Mouse (Mus musculus) heart, embryonic 15.5 days (tissue): ENCODE data around the gene Spata31d1a. TPM values are rescaled to one million over a fixed set of nuclear protein-coding genes. Genes with fewer than 3 reads are reported as not detected.

Experiments
- ATAC-seq: fragments of 200-750 bp; cut with Nextera tagmentation; replicated peaks from 2 replicates; pipeline ENCODE4 v1.8.0; 2017; ENCODE audit warnings: low read depth, moderate TSS enrichment; ENCODE audit not compliant: insufficient number of reproducible peaks, insufficient read depth, low FRiP score
- H3K27ac ChIP-seq: fragments of 300-500 bp; sonication (generic); 2 replicates; pipeline ENCODE4 v1.5.1; 2015; ENCODE audit warnings: mild to moderate bottlenecking, inconsistent platforms
- H3K27me3 ChIP-seq: fragments of 300-500 bp; sonication (generic); 2 replicates; pipeline ENCODE4 v1.6.1; 2015; ENCODE audit warnings: inconsistent platforms
- H3K36me3 ChIP-seq: fragments of 300-500 bp; sonication (generic); 2 replicates; pipeline ENCODE4 v1.6.1; 2015; ENCODE audit warnings: mild to moderate bottlenecking, inconsistent platforms
- H3K4me1 ChIP-seq: fragments of 300-500 bp; sonication (generic); replicated peaks from 2 replicates; pipeline ENCODE4 v1.6.1; 2015; ENCODE audit warnings: inconsistent platforms
- H3K4me2 ChIP-seq: fragments of 300-500 bp; sonication (generic); 2 replicates; pipeline ENCODE4 v1.6.1; 2015; ENCODE audit warnings: inconsistent platforms, mild to moderate bottlenecking, moderate library complexity
- H3K4me3 ChIP-seq: fragments of 300-500 bp; sonication (generic); 2 replicates; pipeline ENCODE4 v1.5.1; 2015; ENCODE audit warnings: mild to moderate bottlenecking, inconsistent platforms
- H3K9ac ChIP-seq: fragments of 300-500 bp; sonication (generic); 2 replicates; pipeline ENCODE4 v1.6.1; 2015; ENCODE audit warnings: mild to moderate bottlenecking, inconsistent platforms
- H3K9me3 ChIP-seq: fragments of 300-500 bp; sonication (generic); replicated peaks from 2 replicates; pipeline ENCODE4 v1.6.1; 2016; ENCODE audit warnings: inconsistent platforms
- WGBS: fragments of 180-500 bp; shearing (Covaris S2); methylation state at CpG from one replicate; pipeline ENCODE4 v1.1.7; 2015; ENCODE audit warnings: mixed read lengths; 5-methylcytosine and 5-hydroxymethylcytosine counted together
- polyA plus RNA-seq: library from polyadenylated mRNA; unstranded; fragments of >200 nt; fragmentation: Nextera tagmentation; extraction: Ambion mirVana; gene quantifications from 2 replicates; pipeline ENCODE4 v1.2.1, GENCODE M21; 2015

Gene Spata31d1a
- polyA plus RNA-seq, 1 experiment from 2014 or later: 0.03 TPM

GRCm38 (mm10) chr13:59679306-59679705 lies 30.8 kb downstream of the Spata31d1a start:
- no peaks in the 10 kb centered on the region for H3K9me3 ChIP-seq
- peaks cover 1% of the 10 kb centered on the region for H3K4me1 ChIP-seq
- H3K36me3 ChIP-seq: no peaks in the 10 kb centered on the region
- H3K9ac ChIP-seq: no peak overlapping the region
- no peak overlapping the region for H3K27ac ChIP-seq
- H3K4me2 ChIP-seq: no peak overlapping the region
- WGBS: 36% methylated on average over 4 of the region's 4 CpGs
- no peak for ATAC-seq
- no peak overlapping the region for H3K4me3 ChIP-seq
- no peaks in the 10 kb centered on the region; the same call in 1 of the 2 replicates for H3K27me3 ChIP-seq

- Histone ChIP-seq H3K27ac (no peak overlapping the region), H3K36me3 (no peaks in the 10 kb centered on the region), H3K4me2 (no peak overlapping the region), H3K27me3 (no peaks in the 10 kb centered on the region; the same call in 1 of the 2 replicates), H3K4me3 (no peak overlapping the region), H3K9ac (no peak overlapping the region), H3K4me1 (peaks cover 4% of the 10 kb centered on the region; the same call in 1 of the 2 replicates), H3K9me3 (no peaks in the 10 kb centered on the region)
- WGBS: 70% methylated on average over 12 of the region's 12 CpGs
- no peak for ATAC-seq
Observed at GRCm38 (mm10) chr13:59676316-59677229, 33.6 kb downstream of the Spata31d1a start.

- no peaks in the 10 kb centered on the region for H3K27me3 ChIP-seq
- peaks cover 4% of the 10 kb centered on the region; the same call in 1 of the 2 replicates for H3K4me1 ChIP-seq
- peak within 1 kb of the TSS; percentile 71 for H3K4me3 ChIP-seq
- peak; percentile 88 for ATAC-seq
- H3K9me3 ChIP-seq: no peaks in the 10 kb centered on the region
- H3K9ac ChIP-seq: peak within 1 kb of the TSS; percentile 67
- no peaks in the 10 kb centered on the region for H3K36me3 ChIP-seq
- under 1% methylated on average over 50 of the region's 61 CpGs for WGBS
- H3K4me2 ChIP-seq: peak within 1 kb of the TSS; percentile 72
- peak within 1 kb of the TSS; percentile 61 for H3K27ac ChIP-seq
Observed at GRCm38 (mm10) chr13:59675151-59676011, 34.7 kb downstream of the Spata31d1a start, which contains the start of gene Golm1. Gene Golm1, minus strand, starts transcription at chr13:59675811.

- Histone ChIP-seq H3K36me3 (no peaks in the 10 kb centered on the region), H3K27ac (no peak overlapping the region), H3K27me3 (no peaks in the 10 kb centered on the region), H3K9ac (peak overlapping the region; percentile 67), H3K4me2 (peak overlapping the region; percentile 72), H3K9me3 (no peaks in the 10 kb centered on the region), H3K4me1 (peaks cover 4% of the 10 kb centered on the region; the same call in 1 of the 2 replicates), H3K4me3 (peak overlapping the region; percentile 71)
- 0 out of 2 replicates have a peak, but pooled peaks have one; percentile 7 for ATAC-seq
- 4% methylated on average over 13 of the region's 13 CpGs for WGBS
Observed at GRCm38 (mm10) chr13:59674761-59675150, 35.4 kb downstream of the Spata31d1a start.

- no peak for ATAC-seq
- Histone ChIP-seq H3K27ac (no peak overlapping the region), H3K4me2 (peak overlapping the region; percentile 72), H3K36me3 (no peaks in the 10 kb centered on the region), H3K4me3 (0 out of 2 replicates have a peak overlapping the region, but pooled peaks have one; percentile 14), H3K4me1 (peaks cover 4% of the 10 kb centered on the region; the same call in 1 of the 2 replicates), H3K27me3 (no peaks in the 10 kb centered on the region), H3K9me3 (no peaks in the 10 kb centered on the region), H3K9ac (no peak overlapping the region)
- WGBS: 41% methylated on average over 3 of the region's 3 CpGs
Observed at GRCm38 (mm10) chr13:59674215-59674614, 35.9 kb downstream of the Spata31d1a start.

GRCm38 (mm10) chr13:59673597-59673996 lies 36.5 kb downstream of the Spata31d1a start:
- Histone ChIP-seq H3K4me3 (no peak overlapping the region), H3K9ac (no peak overlapping the region), H3K27me3 (no peaks in the 10 kb centered on the region), H3K27ac (no peak overlapping the region), H3K4me2 (no peak overlapping the region), H3K4me1 (peaks cover 6% of the 10 kb centered on the region), H3K36me3 (no peaks in the 10 kb centered on the region), H3K9me3 (no peaks in the 10 kb centered on the region)
- WGBS: 75% methylated on average over 7 of the region's 7 CpGs
- ATAC-seq: no peak

- Histone ChIP-seq H3K36me3 (no peaks in the 10 kb centered on the region), H3K9me3 (no peaks in the 10 kb centered on the region), H3K9ac (no peak overlapping the region), H3K27ac (no peak overlapping the region), H3K4me1 (peaks cover 11% of the 10 kb centered on the region), H3K4me3 (no peak overlapping the region), H3K4me2 (no peak overlapping the region), H3K27me3 (no peaks in the 10 kb centered on the region)
- 68% methylated on average over 6 of the region's 6 CpGs for WGBS
- no peak for ATAC-seq
Observed at GRCm38 (mm10) chr13:59672248-59672647, 37.9 kb downstream of the Spata31d1a start.

GRCm38 (mm10) chr13:59671521-59671920 lies 38.6 kb downstream of the Spata31d1a start:
- no peaks in the 10 kb centered on the region for H3K9me3 ChIP-seq
- peaks cover 11% of the 10 kb centered on the region for H3K4me1 ChIP-seq
- no peaks in the 10 kb centered on the region for H3K27me3 ChIP-seq
- H3K27ac ChIP-seq: no peak overlapping the region
- WGBS: 78% methylated on average over 2 of the region's 2 CpGs
- H3K4me3 ChIP-seq: no peak overlapping the region
- no peak for ATAC-seq
- no peaks in the 10 kb centered on the region for H3K36me3 ChIP-seq
- no peak overlapping the region for H3K4me2 ChIP-seq
- H3K9ac ChIP-seq: no peak overlapping the region

- H3K9ac ChIP-seq: no peak overlapping the region
- no peak for ATAC-seq
- 90% methylated on average over 10 of the region's 10 CpGs for WGBS
- H3K27ac ChIP-seq: no peak overlapping the region
- H3K4me1 ChIP-seq: peaks cover 13% of the 10 kb centered on the region
- no peaks in the 10 kb centered on the region for H3K27me3 ChIP-seq
- no peaks in the 10 kb centered on the region for H3K9me3 ChIP-seq
- no peak overlapping the region for H3K4me2 ChIP-seq
- 0 out of 2 replicates have a peak, but pooled peaks cover 3% of the 10 kb centered on the region for H3K36me3 ChIP-seq
- H3K4me3 ChIP-seq: no peak overlapping the region
Observed at GRCm38 (mm10) chr13:59669946-59670345, 40.2 kb downstream of the Spata31d1a start.

GRCm38 (mm10) chr13:59668501-59669093 lies 41.5 kb downstream of the Spata31d1a start:
- Histone ChIP-seq H3K4me3 (no peak overlapping the region), H3K36me3 (peaks cover 15% of the 10 kb centered on the region; the same call in 1 of the 2 replicates), H3K9ac (no peak overlapping the region), H3K4me1 (peaks cover 9% of the 10 kb centered on the region), H3K27ac (peak overlapping the region; percentile 57), H3K4me2 (peak overlapping the region; percentile 8; the same call in 1 of the 2 replicates), H3K9me3 (no peaks in the 10 kb centered on the region), H3K27me3 (no peaks in the 10 kb centered on the region)
- peak; percentile 32; the same call in 1 of the 2 replicates for ATAC-seq
- WGBS: 34% methylated on average over 11 of the region's 11 CpGs
